Mouse (Mus musculus) left cerebral cortex, adult 8-10 months (tissue): Measurements from ENCODE around the gene Zpbp2. TPM values are rescaled to one million over a fixed set of nuclear protein-coding genes. Genes with fewer than 3 reads are reported as not detected.
A peak's percentile ranks its signal among the peaks of the same experiment; 100 is the strongest.
"Not testable (repeated sequence)": the region's sequence is repeated elsewhere in the genome, so short reads cannot be mapped to it uniquely, and the experiment has no call there.

Experiments
- DNase-seq, 2 experiments: peaks; one replicate each; pipeline ENCODE4 v3.0.0; 2022; ENCODE audit warnings: low spot score in 2 of 2
- total RNA-seq, 4 experiments: library from RNA; stranded (reverse); gene quantifications; 2 replicates each; pipeline ENCODE4 v1.2.4; 2022

The Zpbp2 gene
- total RNA-seq, 4 experiments from 2014 or later = not detected

- no peak for DNase-seq
These were observed 38.4 kb downstream of the Zpbp2 start for GRCm38 (mm10) chr11:98589306-98589705.

- no peak for DNase-seq
These were observed 39.9 kb downstream of the Zpbp2 start for GRCm38 (mm10) chr11:98590548-98591445.

- no peak for DNase-seq
These were observed 44.1 kb downstream of the Zpbp2 start for GRCm38 (mm10) chr11:98595021-98595420.

DNA sequence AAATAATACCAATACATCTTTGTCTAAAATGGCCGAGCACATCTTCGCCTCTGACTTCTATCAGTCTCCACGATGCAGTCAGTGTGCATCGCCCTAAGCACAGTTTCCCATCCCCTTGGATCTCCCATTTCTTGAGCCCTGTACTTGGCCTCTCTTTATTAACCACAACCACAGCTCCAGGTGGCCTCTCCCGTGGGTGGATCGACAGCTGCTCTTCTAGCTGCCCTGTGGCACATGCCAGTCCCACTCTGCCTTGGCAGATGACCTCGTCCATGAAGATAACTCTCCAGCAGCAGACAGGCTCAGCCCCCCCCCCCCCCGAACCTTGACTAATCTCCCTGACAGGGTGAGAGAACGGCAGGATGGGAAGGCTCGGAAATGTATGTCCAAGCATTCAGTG lies 44.6 kb downstream of the Zpbp2 start:
- DNase-seq = peak in 1 of 2 experiments; percentile 0

DNA sequence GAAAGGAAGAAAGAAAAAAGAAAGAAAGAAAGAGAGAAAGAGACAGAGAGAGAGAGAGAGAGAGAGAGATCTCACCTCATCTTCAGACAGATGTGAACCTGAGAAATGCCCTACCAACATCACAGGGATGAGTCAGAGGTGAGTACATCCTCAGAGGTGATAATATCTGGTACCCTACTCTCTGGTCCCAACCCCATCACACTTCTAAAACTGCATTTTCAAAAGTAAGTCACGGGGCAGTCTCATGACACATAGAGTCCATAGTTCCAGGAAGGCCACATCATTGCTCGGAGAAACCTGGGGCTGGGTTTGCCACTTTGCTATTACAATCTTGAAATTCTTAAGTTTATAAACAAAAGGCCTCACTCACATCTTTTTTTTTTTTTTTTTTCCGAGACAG lies 45.1 kb downstream of the Zpbp2 start:
- DNase-seq = no peak

GRCm38 (mm10) chr11:98597363-98597762 lies 46.5 kb downstream of the Zpbp2 start:
- no peak for DNase-seq

- no peak for DNase-seq
These were observed 47.1 kb downstream of the Zpbp2 start, which contains the start of gene Lrrc3c for GRCm38 (mm10) chr11:98597991-98598390. Gene Lrrc3c, plus strand, starts transcription at chr11:98598291.

GRCm38 (mm10) chr11:98598851-98599290 lies 48.0 kb downstream of the Zpbp2 start:
- DNase-seq = no peak

DNA sequence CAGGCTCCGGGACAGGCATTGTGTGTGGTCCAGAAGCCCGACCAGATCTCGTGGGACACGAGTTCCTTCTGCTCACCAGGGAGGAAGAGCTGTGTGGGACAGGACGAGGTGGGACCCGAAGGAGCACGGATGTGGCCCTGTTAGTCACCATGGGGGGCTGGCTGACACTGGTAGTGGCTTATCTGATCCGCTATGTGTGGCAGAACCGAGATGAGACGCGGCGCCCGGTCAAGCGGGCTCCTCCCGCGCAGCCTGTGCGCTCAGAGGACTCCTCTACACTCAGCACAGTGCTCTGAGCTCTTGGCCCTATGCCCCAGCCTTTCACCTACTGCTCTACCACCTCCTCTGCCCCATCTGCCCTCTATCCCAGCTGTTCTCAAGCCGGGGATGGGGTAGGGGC lies 48.4 kb downstream of the Zpbp2 start:
- DNase-seq = no peak

GRCm38 (mm10) chr11:98602090-98602690 lies 51.3 kb downstream of the Zpbp2 start:
- no peak for DNase-seq

GRCm38 (mm10) chr11:98603953-98604352 lies 53.1 kb downstream of the Zpbp2 start:
- no peak for DNase-seq

DNA sequence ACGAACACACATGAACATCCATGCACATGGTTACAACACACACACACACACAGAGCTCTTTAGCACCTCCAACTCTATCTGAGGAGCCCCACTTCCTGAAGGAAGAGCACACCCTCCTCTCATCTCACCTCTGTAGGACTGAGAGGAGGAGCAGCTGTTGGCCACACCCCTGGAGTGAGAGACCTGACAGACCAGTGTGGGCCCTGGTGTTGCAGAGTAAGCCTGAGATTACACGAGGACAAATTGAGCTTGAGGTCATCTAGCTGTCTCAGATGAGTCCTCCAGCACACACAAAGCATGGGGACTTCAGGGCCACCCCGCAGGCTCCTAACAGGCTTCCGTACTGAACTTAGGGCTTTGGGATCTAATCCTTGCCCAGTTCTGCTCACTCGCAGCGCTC lies 54.0 kb downstream of the Zpbp2 start:
- not testable (repeated sequence) for DNase-seq

- no peak for DNase-seq
These were observed 55.9 kb downstream of the Zpbp2 start for GRCm38 (mm10) chr11:98606763-98607162.

Other genes starting within 250 kb of the Zpbp2 start
- 10 to 100 TPM; 54.9 to 63.3 (median 60.4) TPM for gene Neurod2, start 221.4 kb upstream of the Zpbp2 start, total RNA-seq
- gene Ppp1r1b, start 202.7 kb upstream of the Zpbp2 start, total RNA-seq = 100 to 1,000 TPM; 502 to 655 (median 573) TPM
- gene Stard3, start 192.7 kb upstream of the Zpbp2 start, total RNA-seq = 10 to 100 TPM; 35.7 to 40.8 (median 38.3) TPM
- 10 to 100 TPM in 2 of 4 experiments, 1 to 10 TPM in 2; 8.2 to 16.6 (median 12.1) TPM for gene Tcap, start 167.3 kb upstream of the Zpbp2 start, total RNA-seq
- gene Pnmt, start 164.6 kb upstream of the Zpbp2 start, total RNA-seq = 1 to 10 TPM in 2 of 4 experiments, under 1 TPM in 2; 0.65 to 1.7 (median 0.96) TPM
- gene Pgap3, start 150.6 kb upstream of the Zpbp2 start, total RNA-seq = 10 to 100 TPM in 2 of 4 experiments, 1 to 10 TPM in 2; 8.5 to 11.1 (median 9.9) TPM
- gene Erbb2, start 138.6 kb upstream of the Zpbp2 start, total RNA-seq = 1 to 10 TPM; 2.0 to 2.6 (median 2.3) TPM
- 100 to 1,000 TPM in 2 of 4 experiments, 10 to 100 TPM in 2; 93.7 to 114 (median 102) TPM for gene Mien1, start 112.1 kb upstream of the Zpbp2 start, total RNA-seq
- gene Grb7, start 104.7 kb upstream of the Zpbp2 start, total RNA-seq = 1 to 10 TPM; 3.6 to 5.1 (median 4.7) TPM
- gene Ikzf3, start 5.1 kb upstream of the Zpbp2 start, total RNA-seq = under 1 TPM; 0.23 to 0.76 (median 0.52) TPM
- gene Ormdl3, start 36.3 kb downstream of the Zpbp2 start, total RNA-seq = 10 to 100 TPM; 43.6 to 47.0 (median 45.1) TPM
- not detected for gene Lrrc3c, start 47.2 kb downstream of the Zpbp2 start, total RNA-seq
- 10 to 100 TPM; 11.8 to 14.5 (median 13.1) TPM for gene Gm12355, start 74.6 kb downstream of the Zpbp2 start, total RNA-seq
- gene Gsdma3, start 75.3 kb downstream of the Zpbp2 start, total RNA-seq = under 1 TPM in 2 of 4 experiments, not detected in 2; 0.23 TPM
- not detected for gene Gsdma2, start 95.7 kb downstream of the Zpbp2 start, total RNA-seq
- gene Gsdma, start 113.3 kb downstream of the Zpbp2 start, total RNA-seq = not detected
- gene Psmd3, start 131.5 kb downstream of the Zpbp2 start, total RNA-seq = 100 to 1,000 TPM; 129 to 137 (median 132) TPM
- not detected for gene Csf3, start 150.2 kb downstream of the Zpbp2 start, total RNA-seq
- gene Med24, start 178.3 kb downstream of the Zpbp2 start, total RNA-seq = 100 to 1,000 TPM; 109 to 128 (median 117) TPM
- 100 to 1,000 TPM; 713 to 794 (median 760) TPM for gene Thra, start 189.5 kb downstream of the Zpbp2 start, total RNA-seq
- 100 to 1,000 TPM; 137 to 177 (median 145) TPM for gene Nr1d1, start 224.2 kb downstream of the Zpbp2 start, total RNA-seq
- gene Msl1, start 244.4 kb downstream of the Zpbp2 start, total RNA-seq = 100 to 1,000 TPM; 167 to 198 (median 186) TPM